Mouse (Mus musculus): ENCODE data around the gene Gm609.
A peak's percentile ranks its signal among the peaks of the same experiment; 100 is the strongest.

The Gm609 gene

DNA sequence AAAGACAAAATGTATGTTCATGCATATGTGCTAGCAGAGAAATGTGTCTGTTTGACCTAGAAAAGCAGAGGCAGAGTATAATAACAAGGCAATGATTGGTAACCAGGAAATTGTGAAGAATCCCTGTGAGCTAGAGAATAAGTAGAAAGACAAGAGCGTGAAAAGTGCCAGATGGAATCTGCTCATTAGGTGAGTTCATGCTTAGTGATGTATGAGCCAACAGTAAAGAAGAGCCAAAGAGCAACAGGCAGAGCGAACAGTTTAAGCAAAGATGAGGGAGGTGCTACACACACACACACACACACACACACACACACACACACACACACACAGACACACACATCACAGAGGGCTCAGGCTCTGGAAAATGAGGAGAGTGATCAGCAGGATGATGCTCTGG lies 95.3 kb downstream of the Gm609 start:
- no peak for DNase-seq (ENCODE audit: extremely low read depth, low read depth, low spot score)

- no peak for DNase-seq (ENCODE audit: extremely low read depth, low read depth, low spot score)
Observed at GRCm38 (mm10) chr16:45392246-45392645, 100.5 kb downstream of the Gm609 start.

DNA sequence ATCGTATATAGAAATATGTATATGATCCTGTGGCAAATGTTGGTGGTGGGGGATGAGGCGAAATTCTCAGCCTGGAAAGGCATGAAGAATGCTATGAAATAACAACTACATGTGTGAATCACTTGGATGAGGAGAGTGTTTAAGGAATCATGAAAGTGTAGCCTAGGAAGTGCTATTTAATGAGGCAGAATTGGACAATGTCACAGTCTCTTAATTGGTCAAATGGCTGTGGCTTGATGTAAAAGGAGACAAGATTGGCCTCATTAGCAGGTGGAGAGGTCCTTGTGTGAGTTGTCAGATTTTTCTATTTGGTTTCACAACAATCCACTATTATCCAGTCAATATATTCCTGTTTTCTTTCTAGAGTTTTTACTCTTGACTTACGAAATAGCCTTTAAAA lies 101.1 kb downstream of the Gm609 start:
- no peak for DNase-seq (ENCODE audit: extremely low read depth, low read depth, low spot score)

- no peak for DNase-seq (ENCODE audit: extremely low read depth, low read depth, low spot score)
Observed at GRCm38 (mm10) chr16:45390286-45390956, 102.3 kb downstream of the Gm609 start.

GRCm38 (mm10) chr16:45389833-45390232 lies 102.9 kb downstream of the Gm609 start:
- DNase-seq (ENCODE audit: extremely low read depth, low read depth, low spot score) = no peak

DNA sequence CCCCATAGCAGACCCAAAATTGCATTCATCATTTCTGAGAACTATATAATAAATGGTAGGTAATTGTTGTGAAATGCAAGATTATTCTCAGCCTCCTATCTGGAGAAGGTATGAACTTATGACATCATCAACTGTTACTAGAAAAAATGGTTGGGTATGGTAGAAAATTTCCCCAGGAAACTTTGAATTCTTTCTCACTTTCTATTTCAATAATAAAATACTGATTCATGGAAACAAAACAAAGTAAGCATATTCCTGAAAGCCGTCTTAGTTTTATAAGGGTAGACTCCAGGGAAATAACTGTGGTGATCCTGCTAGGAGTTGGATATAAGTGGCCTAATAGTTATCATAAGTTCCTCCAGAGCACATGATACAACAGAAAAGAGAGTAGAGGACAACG lies 103.7 kb downstream of the Gm609 start:
- no peak for DNase-seq (ENCODE audit: extremely low read depth, low read depth, low spot score)

GRCm38 (mm10) chr16:45381811-45382210 lies 111.0 kb downstream of the Gm609 start:
- no peak for DNase-seq (ENCODE audit: extremely low read depth, low read depth, low spot score)

DNA sequence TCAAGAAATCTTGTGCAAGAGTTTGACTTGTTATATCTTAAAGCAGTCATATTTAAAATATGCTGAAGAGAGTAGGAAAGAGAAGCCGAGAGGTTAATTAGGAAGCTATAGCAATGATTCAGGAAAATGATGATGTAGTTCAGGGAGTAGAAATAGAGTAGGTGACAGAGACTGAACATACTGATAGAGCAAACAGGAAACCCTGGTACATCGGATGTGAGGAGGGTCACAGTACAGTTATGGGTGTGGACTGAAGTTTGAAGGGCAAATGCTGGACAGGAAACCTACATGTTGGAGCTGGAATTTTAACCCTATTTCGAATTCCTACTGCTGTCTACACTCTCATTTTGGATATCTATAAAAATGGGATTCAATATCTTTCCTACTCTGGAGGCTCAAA lies 113.8 kb downstream of the Gm609 start:
- no peak for DNase-seq (ENCODE audit: extremely low read depth, low read depth, low spot score)

GRCm38 (mm10) chr16:45378147-45378943 lies 114.4 kb downstream of the Gm609 start:
- DNase-seq (ENCODE audit: extremely low read depth, low read depth, low spot score) = peak; percentile 98

DNA sequence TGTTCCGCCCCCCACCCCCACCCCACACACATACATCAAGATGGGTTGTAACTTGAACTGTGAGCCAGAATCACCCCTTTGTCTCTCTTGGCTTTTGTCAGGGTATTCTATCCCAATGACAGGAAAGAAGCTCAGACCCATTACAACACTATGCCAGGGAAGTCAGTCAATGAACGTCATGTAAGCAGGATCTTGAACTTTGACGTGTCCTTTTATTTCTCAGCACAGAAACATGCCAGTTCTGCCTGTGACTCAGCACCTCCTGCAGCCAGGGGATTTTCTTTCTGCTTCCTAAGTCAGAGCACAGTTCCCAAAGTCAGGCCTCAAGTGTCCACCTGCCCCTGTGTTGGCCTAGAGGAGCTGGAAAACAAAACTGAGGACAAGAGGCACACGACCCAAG lies 115.4 kb downstream of the Gm609 start:
- DNase-seq (ENCODE audit: extremely low read depth, low read depth, low spot score) = peak; percentile 76

GRCm38 (mm10) chr16:45376812-45377211 lies 116.0 kb downstream of the Gm609 start:
- DNase-seq (ENCODE audit: extremely low read depth, low read depth, low spot score) = peak; percentile 98

GRCm38 (mm10) chr16:45376294-45376693 lies 116.5 kb downstream of the Gm609 start:
- no peak for DNase-seq (ENCODE audit: extremely low read depth, low read depth, low spot score)

- DNase-seq (ENCODE audit: extremely low read depth, low read depth, low spot score) = peak; percentile 100
Observed at GRCm38 (mm10) chr16:45375506-45376225, 117.1 kb downstream of the Gm609 start.

DNA sequence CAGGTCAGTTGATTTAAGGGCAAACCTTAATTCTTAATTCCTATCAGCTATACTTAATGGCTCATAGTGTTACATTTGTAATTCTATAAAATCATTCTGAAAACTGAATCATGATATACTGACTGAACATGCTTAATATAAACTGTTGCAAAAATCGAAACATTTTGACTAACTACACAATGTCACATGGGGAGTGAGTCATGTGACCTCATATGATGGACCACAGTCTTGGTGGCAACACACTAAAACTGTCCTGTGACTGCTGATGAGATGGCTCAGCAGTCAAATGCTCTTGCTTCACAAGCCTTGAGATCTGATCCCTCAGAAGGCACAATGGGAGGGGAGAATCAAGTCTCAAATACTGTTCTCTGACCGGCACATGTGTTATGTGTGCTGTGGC lies 118.7 kb downstream of the Gm609 start:
- DNase-seq (ENCODE audit: extremely low read depth, low read depth, low spot score) = no peak

GRCm38 (mm10) chr16:45371076-45371475 lies 121.7 kb downstream of the Gm609 start:
- no peak for DNase-seq (ENCODE audit: extremely low read depth, low read depth, low spot score)

- DNase-seq (ENCODE audit: extremely low read depth, low read depth, low spot score) = no peak
Observed at GRCm38 (mm10) chr16:45369285-45369965, 123.3 kb downstream of the Gm609 start.

GRCm38 (mm10) chr16:45366111-45366510 lies 126.7 kb downstream of the Gm609 start:
- DNase-seq (ENCODE audit: extremely low read depth, low read depth, low spot score) = no peak

DNA sequence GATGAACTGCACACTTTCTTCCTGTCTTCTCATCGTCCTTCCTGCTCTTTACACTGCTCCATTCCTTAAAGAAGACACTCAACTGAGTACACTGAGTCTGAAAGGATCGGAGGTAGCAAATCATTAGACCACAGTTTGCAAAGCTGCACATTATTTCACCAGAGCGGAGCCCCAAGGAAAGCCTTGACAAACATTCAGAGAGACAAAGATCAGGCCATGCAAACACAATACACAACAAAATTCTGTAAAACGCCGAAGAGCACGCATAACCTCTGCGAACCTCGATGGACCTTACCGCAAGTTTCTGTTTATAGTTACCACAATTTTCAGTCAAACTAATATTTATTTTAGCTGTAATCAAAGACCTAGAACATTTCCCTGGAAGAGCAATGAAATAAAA lies 127.4 kb downstream of the Gm609 start:
- no peak for DNase-seq (ENCODE audit: extremely low read depth, low read depth, low spot score)

- DNase-seq (ENCODE audit: extremely low read depth, low read depth, low spot score) = no peak
Observed at GRCm38 (mm10) chr16:45364627-45365026, 128.1 kb downstream of the Gm609 start.

DNA sequence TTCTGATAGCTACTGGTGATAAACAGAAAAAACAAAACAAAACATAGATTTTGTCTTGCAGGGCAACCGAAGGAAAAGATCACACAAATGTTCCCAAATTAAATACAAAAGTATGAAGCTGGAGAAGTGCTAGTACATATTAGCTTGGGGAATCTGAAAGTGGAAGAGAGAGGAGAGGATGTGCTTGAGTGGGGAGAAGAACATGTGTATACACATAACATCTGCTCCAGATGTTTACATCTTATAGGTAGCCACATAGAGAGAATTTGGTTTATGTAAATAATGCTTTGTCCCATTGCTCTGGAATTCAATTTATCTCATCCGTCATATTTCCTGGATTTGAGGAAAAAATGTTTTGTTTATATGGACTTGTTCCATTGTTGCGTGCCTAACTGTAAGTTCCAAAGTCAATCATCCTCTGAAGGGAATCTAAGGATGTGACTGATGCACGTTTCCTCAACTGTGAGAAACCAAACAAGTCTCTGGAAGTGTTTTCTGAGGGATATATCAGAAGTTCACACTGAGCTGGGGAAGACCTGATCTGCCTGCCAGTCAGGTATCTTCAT lies 129.2 kb downstream of the Gm609 start:
- DNase-seq (ENCODE audit: extremely low read depth, low read depth, low spot score) = no peak

All from fat pad, adult 2 months (tissue).